Mouse (Mus musculus): Measurements from ENCODE around the gene Slc25a44.
"Not testable (repeated sequence)": the region's sequence is repeated elsewhere in the genome, so short reads cannot be mapped to it uniquely, and the experiment has no call there.

The Slc25a44 gene

GRCm38 (mm10) chr3:88450379-88451131 is 25.6 kb upstream of the Slc25a44 start:
- in situ Hi-C loops (cut with MseI, MboI) = no loop called here

- in situ Hi-C loops (cut with MseI, MboI) = no loop called here
Measured at GRCm38 (mm10) chr3:88449395-88450023, 24.6 kb upstream of the Slc25a44 start.

DNA sequence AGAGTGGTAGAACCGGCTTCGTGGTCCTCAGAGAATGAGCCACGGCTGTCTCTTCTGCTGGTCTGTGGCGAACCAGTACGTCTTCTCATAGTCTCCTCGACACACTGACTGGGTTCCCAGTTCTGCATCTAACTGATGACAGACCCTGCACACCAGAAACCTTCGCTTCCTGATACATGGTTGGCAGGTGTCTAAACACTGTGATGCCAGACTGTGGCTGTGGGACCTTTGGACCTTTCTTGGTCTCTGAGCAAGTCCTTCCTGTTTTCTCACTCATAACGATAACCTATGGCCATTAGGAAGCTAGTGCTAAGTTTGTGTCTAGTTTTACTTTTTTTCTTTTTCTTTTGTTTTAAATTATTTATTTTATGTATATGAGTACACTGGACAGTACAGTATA is 23.5 kb upstream of the Slc25a44 start:
- in situ Hi-C loops (cut with MseI, MboI) = no loop called here

DNA sequence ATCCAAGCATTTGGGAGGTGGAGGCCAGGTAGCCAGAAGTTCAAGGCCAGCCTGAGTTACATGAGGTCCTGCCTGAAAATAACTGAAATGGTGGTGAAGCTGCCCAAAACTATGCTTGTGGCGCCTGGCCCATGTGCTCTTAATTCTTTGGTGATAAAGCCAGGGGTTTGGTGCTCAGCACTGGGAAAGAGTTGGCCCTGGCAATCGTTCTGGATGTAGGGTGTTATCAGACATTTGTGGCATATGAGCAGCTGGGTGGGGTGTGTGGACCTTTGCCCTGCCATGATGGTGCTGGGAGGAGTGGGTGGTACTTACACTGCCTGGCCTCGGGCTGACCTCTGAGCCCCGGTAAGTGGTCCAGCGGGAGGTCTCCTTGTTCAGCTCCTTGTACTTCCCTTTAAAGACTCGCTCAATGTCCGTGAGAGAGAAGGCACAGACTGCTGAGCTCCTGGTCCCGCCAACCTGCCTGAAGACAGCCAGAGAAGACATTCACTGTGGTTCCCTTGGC is 22.8 kb upstream of the Slc25a44 start:
- in situ Hi-C loops (cut with MseI, MboI) = no loop called here

DNA sequence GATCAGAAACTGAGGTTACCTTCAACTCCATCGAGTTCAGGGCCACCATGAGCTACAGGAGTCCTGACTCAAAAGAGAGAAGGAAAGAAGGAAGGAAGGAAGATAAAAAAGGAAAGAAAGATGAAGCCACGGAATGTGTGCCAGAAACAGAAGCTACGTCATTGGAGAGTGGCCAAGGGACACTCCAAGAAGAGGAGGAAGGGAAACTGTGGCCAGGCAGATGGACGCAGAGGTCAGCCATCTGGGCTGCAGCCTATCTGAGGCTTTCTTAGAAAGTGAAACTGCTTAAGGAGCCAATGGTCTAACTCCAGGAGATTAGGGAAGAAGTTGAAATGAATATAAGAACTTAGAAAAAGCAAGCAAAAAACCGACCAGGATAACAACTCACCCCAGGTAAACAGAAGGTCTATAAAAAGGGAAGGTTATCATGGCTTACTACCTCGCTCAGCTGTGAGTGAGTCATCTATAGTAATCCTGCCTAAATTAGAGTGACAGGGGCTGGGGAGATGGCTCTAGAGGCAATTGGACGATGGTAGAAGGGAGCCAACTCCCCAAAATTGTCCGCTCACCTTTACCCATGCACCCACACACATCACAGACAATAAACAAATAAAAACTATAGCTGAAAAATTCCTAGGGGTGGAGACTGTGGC is 21.7 kb upstream of the Slc25a44 start:
- in situ Hi-C loops (cut with MseI, MboI) = no loop called here

DNA sequence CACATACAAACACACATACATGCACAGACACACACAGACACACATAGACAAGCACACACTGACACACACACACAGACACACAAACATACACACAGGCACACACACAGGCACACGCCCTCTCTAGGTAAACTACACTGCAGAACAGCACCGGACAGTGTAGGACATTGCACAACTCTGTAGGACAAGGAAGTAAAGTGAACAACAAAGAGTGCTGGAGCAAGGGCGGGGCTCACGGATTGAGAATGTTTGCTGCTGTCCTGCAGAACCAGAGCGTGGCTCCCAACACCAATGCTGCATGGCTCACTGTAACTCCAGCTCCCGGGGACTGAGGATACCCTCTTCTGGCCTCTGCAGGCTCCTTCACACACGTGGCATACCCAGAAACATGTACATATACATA is 17.9 kb upstream of the Slc25a44 start:
- in situ Hi-C loops (cut with MseI, MboI) = no loop called here

- in situ Hi-C loops (cut with MseI, MboI) = no loop called here
Measured at GRCm38 (mm10) chr3:88442488-88442887, 17.5 kb upstream of the Slc25a44 start.

GRCm38 (mm10) chr3:88440500-88441381 is 15.8 kb upstream of the Slc25a44 start:
- in situ Hi-C loops (cut with MseI, MboI) = no loop called here

GRCm38 (mm10) chr3:88439582-88439981 is 14.6 kb upstream of the Slc25a44 start:
- in situ Hi-C loops (cut with MseI, MboI) = no loop called here

- in situ Hi-C loops (cut with MseI, MboI) = no loop called here
Measured at GRCm38 (mm10) chr3:88437454-88437853, 12.5 kb upstream of the Slc25a44 start.

DNA sequence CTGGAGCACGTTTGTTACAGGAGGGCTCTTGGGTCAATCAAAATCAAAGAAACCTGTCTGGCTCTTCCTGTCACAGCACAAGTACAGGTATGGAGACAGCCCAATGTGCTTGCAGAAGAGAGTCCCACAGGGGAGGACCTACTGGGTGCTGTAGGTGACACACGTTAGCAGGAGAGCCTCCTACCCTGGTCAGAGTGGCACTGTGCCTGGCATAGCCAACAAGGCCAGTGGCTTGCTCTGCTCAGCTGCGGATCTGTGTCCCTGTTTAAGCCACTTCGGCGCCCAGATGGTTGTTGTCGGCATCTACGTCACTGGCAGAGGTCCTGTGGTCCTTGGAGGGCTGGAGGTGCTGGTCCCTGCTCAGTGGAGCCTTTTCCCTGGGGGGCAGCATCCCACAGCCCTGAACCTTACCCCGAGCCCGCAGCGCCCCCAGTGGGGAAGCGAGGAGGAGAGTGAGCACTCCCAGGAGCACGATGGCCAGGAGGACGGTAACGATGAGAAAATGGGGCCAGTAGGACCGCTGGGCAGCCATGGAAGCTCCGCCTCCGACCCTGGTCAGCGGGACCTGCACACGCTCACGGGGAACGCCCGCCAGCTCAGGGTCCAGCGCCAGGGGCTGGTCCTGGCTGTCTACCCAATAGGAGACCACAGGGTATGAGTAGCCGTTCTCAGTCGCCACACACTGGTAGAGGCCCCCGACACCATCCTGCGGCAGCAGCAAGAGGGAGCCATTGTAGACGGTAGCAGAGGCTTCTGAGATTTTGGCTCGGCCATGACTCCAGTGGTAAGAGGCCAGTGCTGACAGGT is 11.7 kb upstream of the Slc25a44 start:
- in situ Hi-C loops (cut with MseI, MboI) = no loop called here

DNA sequence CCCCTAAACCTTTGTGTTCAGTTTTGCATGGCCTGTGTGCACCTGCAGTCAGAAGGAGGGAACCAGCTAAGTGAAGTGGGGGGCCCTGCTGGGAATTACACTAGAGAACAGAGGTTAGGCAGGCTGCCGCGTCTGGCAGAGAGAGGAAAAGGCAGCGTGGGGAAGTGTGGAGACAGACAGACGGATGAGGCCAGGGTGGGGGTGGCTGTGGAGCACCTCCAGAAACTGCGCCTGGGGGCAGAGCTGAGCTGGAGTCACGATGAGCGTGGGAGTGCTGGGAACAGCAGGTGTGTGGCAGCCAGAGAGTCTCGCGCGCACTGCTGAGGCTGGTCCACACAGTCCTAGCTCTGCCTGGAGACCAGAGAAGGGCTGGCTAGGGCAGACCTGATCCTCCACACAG is 10.6 kb upstream of the Slc25a44 start:
- in situ Hi-C loops (cut with MseI, MboI) = no loop called here

DNA sequence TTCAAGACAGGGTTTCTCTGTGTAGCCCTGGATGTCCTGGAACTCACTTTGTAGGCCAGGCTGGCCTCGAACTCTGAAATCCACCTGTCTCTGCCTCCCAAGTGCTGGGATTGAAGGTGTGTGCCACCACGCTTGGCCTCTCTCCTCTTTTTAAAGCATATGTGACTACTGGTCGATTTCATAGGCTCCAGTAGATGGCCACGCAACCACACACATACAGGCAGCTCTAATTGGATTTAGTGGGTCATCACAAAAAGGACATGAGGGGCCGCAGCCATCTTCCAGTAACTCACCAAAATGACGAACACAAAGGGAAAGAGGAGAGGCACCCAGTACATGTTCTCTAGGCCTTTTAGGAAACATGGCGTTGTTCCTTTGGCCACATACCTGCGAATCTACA is 3.7 kb upstream of the Slc25a44 start:
- in situ Hi-C loops (cut with MseI, MboI) = not testable (repeated sequence)

- in situ Hi-C loops (cut with MseI, MboI) = no loop called here
Measured at GRCm38 (mm10) chr3:88427342-88427905, 2.5 kb upstream of the Slc25a44 start.

DNA sequence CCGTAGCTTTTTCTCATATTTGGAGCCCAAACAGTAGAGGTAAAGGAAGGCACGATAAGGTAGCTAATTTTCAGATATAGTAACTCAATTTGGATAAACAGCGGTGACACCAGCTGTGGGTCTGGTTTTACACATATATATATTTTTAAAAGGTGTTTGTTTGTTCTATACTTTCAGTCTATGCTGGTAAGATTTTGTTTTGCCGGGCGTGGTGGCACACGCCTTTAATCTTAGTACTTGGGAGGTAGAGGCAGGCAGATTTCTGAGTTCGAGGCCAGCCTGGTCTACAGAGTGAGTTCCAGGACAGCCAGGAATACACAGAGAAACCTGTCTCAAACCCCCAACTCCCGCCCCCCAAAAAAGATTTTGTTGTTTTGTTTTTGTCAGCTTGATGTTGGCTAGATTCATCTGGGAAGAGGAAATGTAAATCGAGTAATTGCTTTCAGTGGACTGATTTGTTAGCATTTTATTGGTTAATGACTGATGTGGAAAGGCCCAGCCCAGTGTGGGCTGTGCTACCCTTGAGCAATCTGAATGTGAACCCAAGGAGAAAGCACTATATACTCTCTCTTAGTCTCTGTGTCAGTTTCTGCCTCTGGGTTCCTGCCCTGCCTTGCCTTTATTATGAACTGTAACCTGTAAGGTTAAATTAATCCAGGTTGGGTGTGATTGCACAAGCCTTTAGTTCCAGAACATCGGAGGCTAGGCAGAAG is 925 bp upstream of the Slc25a44 start:
- in situ Hi-C loops (cut with MseI, MboI) = no loop called here

- in situ Hi-C loops (cut with MseI, MboI) = no loop called here
Measured at GRCm38 (mm10) chr3:88425330-88425689, 371 bp upstream of the Slc25a44 start.

- in situ Hi-C loops (cut with MseI, MboI) = no loop called here
Measured at GRCm38 (mm10) chr3:88422020-88422720, 2.8 kb downstream of the Slc25a44 start.

DNA sequence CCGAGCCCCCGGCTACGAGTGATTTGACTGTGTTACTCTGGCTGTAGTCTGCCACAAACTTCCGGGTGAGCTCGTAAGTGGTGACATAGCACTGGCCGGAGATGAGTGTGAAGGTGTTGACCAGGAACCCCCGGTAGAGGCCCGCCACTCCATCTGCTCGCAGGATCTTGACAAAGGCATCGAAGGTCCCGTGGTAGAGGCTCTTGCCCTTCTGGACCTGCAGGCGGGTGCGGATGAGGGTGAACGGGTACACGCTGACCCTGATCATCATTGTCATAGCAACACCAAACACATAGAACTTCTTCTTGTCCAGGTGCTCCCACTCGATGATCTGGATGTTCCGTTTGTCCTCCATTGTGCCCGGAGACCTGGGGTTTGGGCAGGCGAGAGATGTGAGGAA is 4.2 kb downstream of the Slc25a44 start:
- in situ Hi-C loops (cut with MseI, MboI) = no loop called here

- in situ Hi-C loops (cut with MseI, MboI) = no loop called here
Measured at GRCm38 (mm10) chr3:88418016-88418415, 6.9 kb downstream of the Slc25a44 start.
